Mouse (Mus musculus) megakaryocyte, embryonic 14.5 days (primary cell): Measurements from ENCODE around the gene Cbx5. TPM values are rescaled to one million over a fixed set of nuclear protein-coding genes. Genes with fewer than 3 reads are reported as not detected.
"Not testable (repeated sequence)": the region's sequence is repeated elsewhere in the genome, so short reads cannot be mapped to it uniquely, and the experiment has no call there.

Experiments used
- H3K27me3 ChIP-seq: replicated peaks from 2 replicates; pipeline ENCODE3; 2012; ENCODE audit warnings: inconsistent platforms
- H3K36me3 ChIP-seq: replicated peaks from 2 replicates; pipeline ENCODE3; 2012; ENCODE audit warnings: low read length, inconsistent platforms, mixed read lengths
- H3K4me1 ChIP-seq: 2 replicates; pipeline ENCODE4 v1.6.1; 2012; ENCODE audit warnings: inconsistent platforms
- H3K4me3 ChIP-seq: replicated peaks from 2 replicates; pipeline ENCODE3; 2012; ENCODE audit warnings: moderate library complexity, mild to moderate bottlenecking, inconsistent platforms
- H3K9me3 ChIP-seq: 2 replicates; pipeline ENCODE4 v1.6.1; 2012; ENCODE audit warnings: inconsistent platforms
- FLI1 ChIP-seq: IDR thresholded peaks from 2 replicates; pipeline ENCODE4 v1.6.1; 2012; ENCODE audit warnings: low read length, inconsistent platforms, mixed read lengths
- GATA1 ChIP-seq: IDR thresholded peaks from 3 replicates; pipeline ENCODE4 v1.6.1; 2012; ENCODE audit warnings: mixed read lengths, low read length, inconsistent platforms, borderline replicate concordance
- polyA plus RNA-seq: library from polyadenylated mRNA; stranded (reverse); fragments of >175 nt; gene quantifications from 2 replicates; pipeline ENCODE4 v1.2.3, GENCODE M21; 2012; ENCODE audit warnings: low replicate concordance; ENCODE audit not compliant: insufficient read depth

Cbx5 gene
- polyA plus RNA-seq, 1 experiment, result 1.5 TPM

GRCm38 (mm10) chr15:103252660-103253059 is 13.0 kb upstream of the Cbx5 start:
- H3K9me3 ChIP-seq, result no peaks in the 10 kb centered on the region
- no peaks in the 10 kb centered on the region for H3K27me3 ChIP-seq
- no peak for TF ChIP-seq GATA1
- H3K4me1 ChIP-seq, result peaks cover 72% of the 10 kb centered on the region
- H3K36me3 ChIP-seq, result peaks cover 65% of the 10 kb centered on the region
- peak overlapping the region; percentile 97 for H3K4me3 ChIP-seq

GRCm38 (mm10) chr15:103251595-103251994 is 12.0 kb upstream of the Cbx5 start:
- Histone ChIP-seq H3K27me3 (no peaks in the 10 kb centered on the region), H3K9me3 (no peaks in the 10 kb centered on the region), H3K36me3 (peaks cover 74% of the 10 kb centered on the region), H3K4me1 (peaks cover 68% of the 10 kb centered on the region), H3K4me3 (peak overlapping the region; percentile 97)
- TF ChIP-seq GATA1 (peak; percentile 54; the same call in 1 of the 3 replicates), FLI1 (no peak)

GRCm38 (mm10) chr15:103250195-103250740 is 10.7 kb upstream of the Cbx5 start:
- TF ChIP-seq FLI1, result no peak
- TF ChIP-seq GATA1, result no peak
- Histone ChIP-seq H3K27me3 (no peaks in the 10 kb centered on the region), H3K4me3 (peak overlapping the region; percentile 97), H3K36me3 (peaks cover 85% of the 10 kb centered on the region), H3K9me3 (no peaks in the 10 kb centered on the region), H3K4me1 (peaks cover 60% of the 10 kb centered on the region)

GRCm38 (mm10) chr15:103249511-103249910 is 9.9 kb upstream of the Cbx5 start:
- Histone ChIP-seq H3K4me3 (peak overlapping the region; percentile 78), H3K36me3 (peaks cover 91% of the 10 kb centered on the region), H3K4me1 (peaks cover 64% of the 10 kb centered on the region)
- not testable (repeated sequence) for H3K9me3 ChIP-seq, H3K27me3 ChIP-seq

- peaks cover 91% of the 10 kb centered on the region for H3K36me3 ChIP-seq
- H3K4me1 ChIP-seq, result peaks cover 68% of the 10 kb centered on the region
- no peaks in the 10 kb centered on the region for H3K27me3 ChIP-seq
- peak overlapping the region; percentile 78 for H3K4me3 ChIP-seq
- TF ChIP-seq FLI1 (no peak), GATA1 (no peak)
- no peaks in the 10 kb centered on the region for H3K9me3 ChIP-seq
Measured at GRCm38 (mm10) chr15:103248401-103249313, 9.0 kb upstream of the Cbx5 start.

- Histone ChIP-seq H3K9me3 (no peaks in the 10 kb centered on the region), H3K36me3 (peaks cover 91% of the 10 kb centered on the region), H3K27me3 (no peaks in the 10 kb centered on the region), H3K4me3 (peak overlapping the region; percentile 78), H3K4me1 (peaks cover 74% of the 10 kb centered on the region)
- TF ChIP-seq FLI1 (no peak), GATA1 (no peak)
Measured at GRCm38 (mm10) chr15:103247782-103248400, 8.3 kb upstream of the Cbx5 start.

- peaks cover 74% of the 10 kb centered on the region for H3K4me1 ChIP-seq
- TF ChIP-seq GATA1, result no peak
- no peak for TF ChIP-seq FLI1
- H3K9me3 ChIP-seq, result no peaks in the 10 kb centered on the region
- H3K36me3 ChIP-seq, result peaks cover 91% of the 10 kb centered on the region
- H3K4me3 ChIP-seq, result no peak overlapping the region
- no peaks in the 10 kb centered on the region for H3K27me3 ChIP-seq
Measured at GRCm38 (mm10) chr15:103247078-103247781, 7.6 kb upstream of the Cbx5 start.

GRCm38 (mm10) chr15:103245616-103246015 is 6.0 kb upstream of the Cbx5 start:
- Histone ChIP-seq H3K4me1 (peaks cover 58% of the 10 kb centered on the region), H3K4me3 (peak overlapping the region; percentile 15), H3K27me3 (no peaks in the 10 kb centered on the region), H3K9me3 (no peaks in the 10 kb centered on the region), H3K36me3 (peaks cover 89% of the 10 kb centered on the region)
- TF ChIP-seq GATA1 (no peak), FLI1 (no peak)

GRCm38 (mm10) chr15:103242885-103243284 is 3.3 kb upstream of the Cbx5 start:
- H3K4me1 ChIP-seq, result peaks cover 39% of the 10 kb centered on the region
- no peaks in the 10 kb centered on the region for H3K27me3 ChIP-seq
- H3K36me3 ChIP-seq, result peaks cover 64% of the 10 kb centered on the region
- no peaks in the 10 kb centered on the region for H3K9me3 ChIP-seq
- no peak for TF ChIP-seq FLI1
- no peak for TF ChIP-seq GATA1
- H3K4me3 ChIP-seq, result peak overlapping the region; percentile 84

GRCm38 (mm10) chr15:103241071-103242018 is 1.7 kb upstream of the Cbx5 start:
- peaks cover 44% of the 10 kb centered on the region for H3K4me1 ChIP-seq
- peaks cover 48% of the 10 kb centered on the region for H3K36me3 ChIP-seq

More at GRCm38 (mm10) chr15:103241071-103242018, 1.7 kb upstream of the Cbx5 start:
- peak overlapping the region; percentile 98 for H3K4me3 ChIP-seq
- H3K27me3 ChIP-seq, H3K9me3 ChIP-seq: not testable (repeated sequence)
